Mouse (Mus musculus) hindbrain, embryonic 14.5 days (tissue): Measurements from ENCODE around the gene Gpd1. TPM values are rescaled to one million over a fixed set of nuclear protein-coding genes. Genes with fewer than 3 reads are reported as not detected.

Source experiments
- ATAC-seq: fragments of 200-750 bp; cut with Nextera tagmentation; 2 replicates; pipeline ENCODE4 v1.8.0; 2017; ENCODE audit warnings: moderate number of reproducible peaks, mild to moderate bottlenecking, moderate TSS enrichment, moderate library complexity; ENCODE audit not compliant: low FRiP score
- DNase-seq: peaks from one replicate; pipeline ENCODE4 v3.0.0-alpha.2; 2015; ENCODE audit warnings: low spot score
- H3K27ac ChIP-seq: fragments of 300-500 bp; sonication (generic); 2 replicates; pipeline ENCODE4 v1.5.1; 2014; ENCODE audit warnings: mild to moderate bottlenecking, moderate library complexity
- H3K27me3 ChIP-seq: fragments of 300-500 bp; sonication (generic); 2 replicates; pipeline ENCODE4 v1.6.1; 2014; ENCODE audit warnings: mild to moderate bottlenecking, low read length, mixed read lengths; ENCODE audit not compliant: control insufficient read depth, insufficient read depth
- H3K36me3 ChIP-seq: fragments of 300-500 bp; sonication (generic); replicated peaks from 2 replicates; pipeline ENCODE4 v1.6.1; 2014; ENCODE audit not compliant: control insufficient read depth, insufficient read depth
- H3K4me1 ChIP-seq: fragments of 300-500 bp; sonication (generic); replicated peaks from 2 replicates; pipeline ENCODE4 v1.6.1; 2014; ENCODE audit warnings: antibody characterized with exemption, low read length, mixed read lengths; ENCODE audit not compliant: control insufficient read depth, insufficient read depth
- H3K4me2 ChIP-seq: fragments of 300-500 bp; sonication (generic); replicated peaks from 2 replicates; pipeline ENCODE4 v1.6.1; 2014; ENCODE audit warnings: mild to moderate bottlenecking, moderate library complexity
- H3K4me3 ChIP-seq: fragments of 300-500 bp; sonication (generic); replicated peaks from 2 replicates; pipeline ENCODE4 v1.5.1; 2014; ENCODE audit warnings: mild to moderate bottlenecking, low read length
- H3K9ac ChIP-seq: fragments of 300-500 bp; sonication (generic); 2 replicates; pipeline ENCODE4 v1.6.1; 2014
- H3K9me3 ChIP-seq: fragments of 300-500 bp; sonication (generic); 2 replicates; pipeline ENCODE4 v1.6.1; 2016; ENCODE audit warnings: low read length; ENCODE audit not compliant: control insufficient read depth
- WGBS: fragments of 180-500 bp; shearing (Covaris S2); extraction: QIAGEN DNeasy Blood & Tissue Kit; methylation state at CpG from one replicate; pipeline ENCODE4 v1.1.7; 2014; 5-methylcytosine and 5-hydroxymethylcytosine counted together
- polyA plus RNA-seq: library from polyadenylated mRNA; unstranded; fragments of >200 nt; fragmentation: Nextera tagmentation; extraction: Ambion mirVana; gene quantifications from 2 replicates; pipeline ENCODE4 v1.2.1, GENCODE M21; 2014

Gpd1 gene
- polyA plus RNA-seq, 1 experiment from 2014 or later, result 2.0 TPM

GRCm38 (mm10) chr15:99704881-99705280, 12.4 kb upstream of the Gpd1 start:
- no peak for DNase-seq
- 13% methylated on average over 7 of the region's 7 CpGs for WGBS
- H3K36me3 ChIP-seq, result peaks cover 74% of the 10 kb centered on the region
- H3K4me2 ChIP-seq, result peak overlapping the region; percentile 98
- H3K27me3 ChIP-seq, result no peaks in the 10 kb centered on the region
- H3K9me3 ChIP-seq, result no peaks in the 10 kb centered on the region
- H3K27ac ChIP-seq, result peak overlapping the region; percentile 96
- no peak for ATAC-seq
- peaks cover 24% of the 10 kb centered on the region for H3K4me1 ChIP-seq
- peak overlapping the region; percentile 63 for H3K4me3 ChIP-seq
- peak overlapping the region; percentile 89 for H3K9ac ChIP-seq

DNA sequence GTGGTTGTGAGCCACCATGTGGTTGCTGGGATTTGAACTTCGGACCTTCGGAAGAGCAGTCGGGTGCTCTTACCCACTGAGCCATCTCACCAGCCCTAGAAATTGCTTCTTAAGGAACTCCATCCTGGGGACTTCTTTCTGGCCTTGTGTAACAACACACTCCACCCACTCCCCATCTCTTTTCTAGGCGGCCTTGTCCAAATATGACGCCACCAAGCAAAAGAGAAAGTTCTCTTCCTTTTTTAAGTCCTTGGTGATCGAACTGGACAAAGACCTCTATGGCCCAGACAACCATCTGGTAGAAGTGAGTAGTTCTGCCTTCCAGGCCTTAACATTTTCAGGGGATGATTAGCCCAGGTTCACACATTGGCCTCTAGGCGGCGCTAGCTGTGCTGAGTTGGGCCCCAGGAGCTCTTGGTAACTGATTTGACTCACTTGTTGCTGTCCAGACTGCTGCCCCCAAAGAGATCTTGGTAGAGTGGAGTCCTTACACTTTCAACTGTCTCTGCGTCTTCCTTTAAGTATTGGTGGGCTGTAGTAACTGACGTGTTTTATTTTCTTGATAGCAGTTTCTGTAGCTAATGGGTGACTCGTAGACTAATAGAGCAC, 11.8 kb upstream of the Gpd1 start, which contains the start of gene Gm17349:
Gm17349 (minus strand) TSS at position 51 of the 609 bp plus-strand sequence.
- H3K36me3 ChIP-seq, result peaks cover 74% of the 10 kb centered on the region
- WGBS, result 65% methylated on average over 11 of the region's 11 CpGs

GRCm38 (mm10) chr15:99708176-99708575, 9.1 kb upstream of the Gpd1 start:
- peaks cover 97% of the 10 kb centered on the region for H3K36me3 ChIP-seq

More for the DNA sequence above, 11.8 kb upstream of the Gpd1 start, which contains the start of gene Gm17349:
- Histone ChIP-seq H3K27ac (peak within 1 kb of the TSS; percentile 96), H3K4me2 (peak within 1 kb of the TSS; percentile 98), H3K27me3 (no peaks in the 10 kb centered on the region), H3K9ac (peak within 1 kb of the TSS; percentile 89), H3K4me3 (peak within 1 kb of the TSS; percentile 63), H3K9me3 (no peaks in the 10 kb centered on the region), H3K4me1 (peaks cover 24% of the 10 kb centered on the region)
- ATAC-seq, result no peak
- peak; percentile 54 for DNase-seq

GRCm38 (mm10) chr15:99710221-99711190, 6.8 kb upstream of the Gpd1 start:
- ATAC-seq (no peak), DNase-seq (no peak)
- Histone ChIP-seq H3K27ac (no peak overlapping the region), H3K4me1 (peaks cover 2% of the 10 kb centered on the region; the same call in 1 of the 2 replicates), H3K36me3 (peaks cover 96% of the 10 kb centered on the region), H3K9me3 (no peaks in the 10 kb centered on the region), H3K9ac (no peak overlapping the region), H3K4me2 (no peak overlapping the region), H3K4me3 (no peak overlapping the region), H3K27me3 (no peaks in the 10 kb centered on the region)
- WGBS, result 91% methylated on average over 10 of the region's 10 CpGs

More at GRCm38 (mm10) chr15:99708176-99708575, 9.1 kb upstream of the Gpd1 start:
- Histone ChIP-seq H3K9ac (no peak overlapping the region), H3K4me1 (peaks cover 19% of the 10 kb centered on the region), H3K9me3 (no peaks in the 10 kb centered on the region), H3K27me3 (no peaks in the 10 kb centered on the region), H3K4me2 (no peak overlapping the region), H3K27ac (no peak overlapping the region), H3K4me3 (no peak overlapping the region)
- ATAC-seq, result no peak
- 97% methylated on average over 13 of the region's 13 CpGs for WGBS
- no peak for DNase-seq

DNA sequence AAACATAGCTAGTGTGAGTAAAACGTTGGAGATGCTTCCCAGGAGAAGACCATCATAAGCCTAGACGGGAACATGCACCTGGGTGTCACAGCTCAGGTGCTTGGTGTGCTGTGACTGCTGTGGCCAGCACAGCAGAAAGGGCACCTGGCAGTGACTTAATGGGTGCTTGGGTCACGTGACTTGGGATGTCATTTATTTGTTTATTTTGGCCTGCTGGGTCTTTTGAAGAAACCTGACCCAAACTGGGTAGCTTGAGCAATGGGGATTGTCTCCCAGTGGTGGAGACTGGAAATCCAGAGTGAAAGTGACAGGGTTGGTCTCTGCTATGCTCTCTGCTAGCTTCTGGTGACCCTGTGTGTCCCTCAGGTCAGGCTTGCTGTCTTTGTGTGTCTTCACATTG, 5.8 kb upstream of the Gpd1 start:
- 78% methylated on average over 3 of the region's 3 CpGs for WGBS

GRCm38 (mm10) chr15:99712666-99713559, 4.4 kb upstream of the Gpd1 start:
- Histone ChIP-seq H3K27me3 (no peaks in the 10 kb centered on the region), H3K9me3 (no peaks in the 10 kb centered on the region), H3K36me3 (peaks cover 77% of the 10 kb centered on the region), H3K4me3 (no peak overlapping the region), H3K4me1 (peaks cover 16% of the 10 kb centered on the region), H3K9ac (no peak overlapping the region), H3K4me2 (no peak overlapping the region), H3K27ac (no peak overlapping the region)
- ATAC-seq (no peak), DNase-seq (no peak)
- WGBS, result 59% methylated on average over 13 of the region's 13 CpGs

More for the DNA sequence above, 5.8 kb upstream of the Gpd1 start:
- Histone ChIP-seq H3K9me3 (no peaks in the 10 kb centered on the region), H3K27ac (no peak overlapping the region), H3K4me2 (no peak overlapping the region), H3K4me1 (peaks cover 11% of the 10 kb centered on the region), H3K9ac (no peak overlapping the region), H3K27me3 (no peaks in the 10 kb centered on the region), H3K4me3 (no peak overlapping the region), H3K36me3 (peaks cover 91% of the 10 kb centered on the region)
- ATAC-seq (no peak), DNase-seq (no peak)

DNA sequence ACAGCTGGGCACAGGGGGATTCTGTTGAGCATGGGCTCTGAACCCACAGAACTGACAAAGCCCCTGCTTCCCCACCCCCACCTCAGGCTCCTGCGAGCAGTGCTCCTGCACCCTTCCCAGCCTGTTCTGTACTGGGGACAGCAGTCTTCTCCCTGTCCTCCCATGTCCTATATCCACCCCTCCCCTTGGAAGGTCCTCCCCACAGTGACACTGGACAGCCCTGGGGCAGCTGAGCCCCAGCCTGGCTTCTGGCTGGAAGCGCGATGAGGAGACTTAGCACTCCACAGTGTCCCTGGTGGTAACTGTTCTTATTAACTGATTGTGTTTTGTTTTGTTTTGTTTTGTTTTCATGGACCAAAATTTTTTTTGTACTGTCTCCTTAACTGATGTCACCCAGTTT, 3.7 kb upstream of the Gpd1 start:
- H3K4me3 ChIP-seq, result no peak overlapping the region
- ATAC-seq (no peak), DNase-seq (no peak)
- H3K27me3 ChIP-seq, result no peaks in the 10 kb centered on the region
- no peak overlapping the region for H3K27ac ChIP-seq
- 61% methylated on average over 3 of the region's 3 CpGs for WGBS
- peaks cover 76% of the 10 kb centered on the region for H3K36me3 ChIP-seq
- H3K4me1 ChIP-seq, result peaks cover 16% of the 10 kb centered on the region
- no peak overlapping the region for H3K9ac ChIP-seq
- no peak overlapping the region for H3K4me2 ChIP-seq
- no peaks in the 10 kb centered on the region for H3K9me3 ChIP-seq

- H3K27me3 ChIP-seq, result no peaks in the 10 kb centered on the region
- peaks cover 16% of the 10 kb centered on the region for H3K4me1 ChIP-seq
- H3K27ac ChIP-seq, result peak overlapping the region; percentile 74; the same call in 1 of the 2 replicates
- no peak overlapping the region for H3K4me2 ChIP-seq
- WGBS, result 60% methylated on average over 4 of the region's 4 CpGs
- no peak overlapping the region for H3K4me3 ChIP-seq
- H3K9ac ChIP-seq, result no peak overlapping the region
- no peak for DNase-seq
- H3K36me3 ChIP-seq, result peaks cover 75% of the 10 kb centered on the region
- no peak for ATAC-seq
- H3K9me3 ChIP-seq, result no peaks in the 10 kb centered on the region
Measured at GRCm38 (mm10) chr15:99714206-99714605, 3.1 kb upstream of the Gpd1 start.
